Mouse (Mus musculus) liver, adult 2 months (tissue): ENCODE measurements at regions not wholly inside any gene's neighbourhood (a gene's known extent, or its start where the extent isn't known, plus 50 kb on each side); places are given as distances from the start of the nearest gene placed in this dataset.

Experiments used
- CTCF ChIP-seq: fragments of 200-500 bp; IDR thresholded peaks from 2 replicates; pipeline ENCODE4 v1.5.1; 2011; ENCODE audit warnings: low read depth, low read length, control low read depth
- POLR2A ChIP-seq: fragments of 200-500 bp; IDR thresholded peaks from 2 replicates; pipeline ENCODE4 v1.6.1; 2011; ENCODE audit warnings: low read length, control low read depth; ENCODE audit not compliant: insufficient read depth; ENCODE audit errors: extremely low read depth

GRCm38 (mm10) chr5:12297331-12297730 lies 85.9 kb upstream of the Sema3d start:
- TF ChIP-seq POLR2A (no peak), CTCF (no peak)
